Mouse (Mus musculus): ENCODE measurements around the gene Ube2b.

Gene Ube2b

DNA sequence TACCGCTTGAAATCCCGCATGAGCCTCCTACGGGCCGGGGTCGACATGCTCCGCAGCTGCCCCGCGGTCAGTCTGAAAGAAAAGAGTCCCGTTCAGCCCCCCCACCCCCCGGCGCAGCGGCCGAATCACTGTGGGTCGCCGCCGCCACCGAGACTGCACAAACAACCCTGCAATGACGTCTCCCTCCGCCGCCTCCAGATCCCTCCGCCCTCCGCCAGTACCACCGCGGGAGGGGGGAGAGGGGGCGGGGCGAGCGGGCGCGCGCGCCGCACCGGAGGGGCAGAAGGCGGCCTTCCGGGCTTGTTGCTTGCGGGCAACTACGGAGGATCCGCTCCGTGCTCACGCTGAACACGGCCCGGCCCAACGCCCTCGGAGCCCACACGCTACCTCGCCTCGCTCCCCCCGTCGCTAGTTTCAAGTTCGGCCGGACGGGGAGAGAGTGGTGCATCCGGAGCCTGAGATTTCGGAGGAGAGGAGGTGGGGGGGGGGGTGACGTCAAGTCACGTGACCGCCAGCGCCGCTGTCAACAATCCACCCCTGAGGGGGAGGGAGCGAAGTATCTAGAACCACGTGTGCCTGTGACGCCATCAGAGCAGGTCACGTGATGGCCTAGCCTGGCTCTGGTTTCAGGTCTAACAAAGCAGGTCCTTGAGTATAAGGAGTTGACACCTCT lies at the start of gene Ube2b:
Ube2b (minus strand) TSS at position 473 of the 673 bp plus-strand sequence.
- DNase-seq, result peak; percentile 99

DNA sequence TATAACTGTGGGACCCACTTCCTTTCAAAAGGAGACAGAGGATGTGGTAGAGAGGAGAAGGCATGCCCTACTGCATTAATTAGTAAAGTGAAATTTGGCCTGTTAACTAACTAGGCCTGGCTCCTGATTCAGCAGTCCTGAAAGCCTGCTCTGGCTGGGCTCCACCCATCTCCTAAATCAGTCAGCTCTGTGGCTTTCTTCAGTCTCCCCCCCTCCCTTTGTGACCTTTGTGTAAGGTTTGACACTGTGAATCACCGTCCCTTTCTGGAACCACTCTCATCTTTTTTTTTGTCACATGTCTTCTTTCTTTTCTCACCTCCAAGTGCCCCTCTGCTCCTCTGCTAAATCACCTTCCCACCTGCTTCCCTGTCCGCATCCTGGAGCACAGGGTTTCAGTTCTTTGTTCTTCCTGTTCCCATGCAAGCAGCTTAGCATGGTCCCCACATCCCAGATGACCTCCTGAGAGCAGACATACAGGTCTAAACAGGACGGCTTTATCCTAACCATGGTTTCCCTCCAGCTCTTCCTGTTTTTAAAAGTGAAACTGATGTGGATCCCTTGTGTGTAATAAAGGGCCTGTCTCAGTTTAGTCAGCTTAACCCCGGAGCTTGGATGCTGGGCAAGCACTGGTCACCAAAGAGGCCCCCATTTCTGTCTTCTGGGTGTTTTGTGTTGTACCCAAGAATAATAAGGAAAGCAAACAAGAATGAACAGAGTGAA lies 46.0 kb upstream of the Ube2b start:
- no peak for DNase-seq

- no peak for DNase-seq
Observed at GRCm38 (mm10) chr11:52044156-52044555, 43.6 kb upstream of the Ube2b start.

DNA sequence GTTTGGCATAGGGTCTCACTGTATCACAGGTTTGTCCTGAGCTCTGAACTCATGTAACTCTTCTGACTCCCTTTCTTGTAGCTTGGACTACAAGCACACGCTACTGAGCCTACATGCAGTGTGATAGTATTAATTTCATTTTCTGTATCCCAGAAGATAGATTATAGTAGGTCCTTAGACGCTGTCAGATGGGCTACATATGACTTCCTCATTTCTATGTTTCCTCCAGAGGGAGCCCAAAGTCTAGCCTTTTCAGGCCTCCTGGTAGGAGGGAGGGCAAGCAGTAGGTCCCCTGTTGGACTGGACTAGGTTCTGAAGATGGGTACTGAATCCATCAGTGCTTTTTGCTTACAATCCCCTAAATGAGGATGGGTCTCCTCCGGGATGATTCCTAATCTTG lies 42.7 kb upstream of the Ube2b start:
- no peak for DNase-seq

DNA sequence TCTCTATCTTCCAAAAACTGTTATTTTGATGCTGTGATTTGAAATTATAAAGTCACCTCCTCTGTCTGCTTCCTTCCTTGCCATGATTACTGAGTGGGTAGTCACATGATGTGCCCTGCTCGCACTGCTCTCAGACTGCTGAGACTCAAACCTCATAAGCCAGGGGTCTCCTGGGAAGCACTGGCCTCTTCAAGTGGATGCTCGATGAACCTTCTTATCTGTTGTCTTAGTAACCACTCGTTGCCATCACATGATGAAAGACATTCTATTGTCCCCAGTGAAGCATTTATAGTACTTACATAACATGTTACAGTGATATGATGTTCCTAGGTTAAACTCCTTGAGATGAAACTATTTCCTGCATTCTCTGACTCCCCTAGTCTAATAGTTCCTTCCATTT lies 37.1 kb upstream of the Ube2b start:
- DNase-seq, result peak; percentile 15

GRCm38 (mm10) chr11:52035905-52036304 lies 35.3 kb upstream of the Ube2b start:
- no peak for DNase-seq

GRCm38 (mm10) chr11:52033953-52034352 lies 33.4 kb upstream of the Ube2b start:
- DNase-seq, result no peak

DNA sequence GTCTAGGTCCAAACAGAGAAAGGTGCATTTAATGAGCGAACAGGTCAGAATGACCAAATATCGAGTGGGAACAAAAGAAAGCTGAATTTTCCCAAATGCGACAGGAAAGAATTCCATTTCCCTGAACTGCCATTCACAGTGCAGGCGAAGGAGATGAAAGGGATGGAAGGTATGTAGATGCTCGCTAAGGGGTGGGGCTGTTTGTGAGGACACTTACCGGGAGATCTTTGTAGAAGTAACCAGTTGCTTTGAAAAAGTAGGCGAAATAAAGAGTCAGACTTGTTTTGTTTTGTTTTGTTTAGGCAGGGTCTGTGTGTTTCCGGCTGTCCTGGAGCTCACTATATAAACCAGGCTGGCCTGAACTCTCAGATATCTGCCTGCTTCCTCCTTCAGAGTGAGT lies 31.8 kb upstream of the Ube2b start:
- DNase-seq, result no peak

GRCm38 (mm10) chr11:52018217-52018616 lies 17.7 kb upstream of the Ube2b start:
- DNase-seq, result no peak

DNA sequence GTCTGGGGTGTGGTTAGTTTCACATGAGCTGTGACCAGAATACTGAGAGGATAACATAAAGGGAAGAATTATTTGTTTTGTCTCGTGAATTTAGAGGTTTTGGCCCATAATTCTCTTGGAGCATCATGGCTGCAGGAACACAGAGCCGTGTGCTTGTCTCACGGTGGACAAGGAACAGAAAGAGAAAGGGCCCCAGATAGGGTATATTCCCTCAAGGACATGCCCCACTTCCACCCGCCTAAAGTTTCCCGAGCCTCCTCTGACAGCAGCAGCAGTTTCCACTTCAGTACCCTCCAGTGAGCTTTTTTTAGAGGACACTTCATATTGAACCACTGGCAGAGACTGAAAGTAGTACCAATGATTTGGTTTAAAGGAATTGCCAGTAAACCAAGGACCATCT lies 11.0 kb upstream of the Ube2b start:
- peak; percentile 19 for DNase-seq

DNA sequence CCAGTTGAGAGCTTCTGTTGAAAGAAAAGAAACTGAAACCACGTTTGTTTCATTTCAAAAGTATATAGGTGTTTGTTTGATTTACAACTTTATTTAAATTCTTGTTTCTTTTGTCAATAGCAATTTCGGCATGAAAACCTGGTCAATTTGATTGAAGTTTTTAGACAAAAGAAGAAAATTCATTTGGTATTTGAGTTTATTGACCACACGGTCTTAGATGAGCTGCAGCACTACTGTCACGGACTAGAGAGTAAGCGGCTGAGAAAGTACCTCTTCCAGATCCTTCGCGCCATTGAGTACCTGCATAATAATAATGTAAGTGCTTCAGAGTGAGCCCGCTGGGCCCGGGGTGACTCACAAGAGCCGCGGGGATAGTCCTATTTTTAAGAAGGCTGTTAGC lies 10.4 kb upstream of the Ube2b start:
- no peak for DNase-seq

- DNase-seq, result no peak
Observed at GRCm38 (mm10) chr11:52005586-52005985, 5.0 kb upstream of the Ube2b start.

GRCm38 (mm10) chr11:52003772-52004528 lies 3.4 kb upstream of the Ube2b start, which contains the start of gene Cdkl3:
Cdkl3 (plus strand) TSS chr11:52004221.
- peak; percentile 98 for DNase-seq

GRCm38 (mm10) chr11:52003505-52003771 lies 2.9 kb upstream of the Ube2b start:
- DNase-seq, result no peak

GRCm38 (mm10) chr11:52002842-52003504 lies 2.4 kb upstream of the Ube2b start:
- DNase-seq, result no peak

DNA sequence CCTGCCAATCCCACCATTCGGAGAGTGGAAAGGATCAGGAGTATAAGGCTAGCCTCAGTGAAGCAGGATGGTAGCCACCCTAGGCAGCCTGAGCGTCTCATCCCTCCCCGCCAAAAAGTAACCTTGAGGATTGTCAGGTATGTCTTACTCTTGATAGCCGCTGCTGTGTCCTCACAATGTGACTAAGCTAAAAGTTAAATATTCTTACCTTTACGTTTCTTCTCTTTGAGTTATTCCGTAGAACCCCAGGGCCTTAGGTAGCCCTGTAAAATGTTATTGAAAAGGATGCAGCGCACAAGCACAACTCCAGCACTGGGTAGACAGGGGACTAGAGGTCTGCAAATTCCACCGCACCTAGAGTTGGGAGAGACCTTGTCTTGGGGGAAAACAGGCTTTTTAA lies 1.3 kb upstream of the Ube2b start:
- DNase-seq, result no peak

- no peak for DNase-seq
Observed at GRCm38 (mm10) chr11:52001341-52001740, 779 bp upstream of the Ube2b start.

- no peak for DNase-seq
Observed at GRCm38 (mm10) chr11:51999611-52000289, 812 bp downstream of the Ube2b start.

GRCm38 (mm10) chr11:51971644-51972043 lies 28.9 kb downstream of the Ube2b start:
- DNase-seq, result no peak

DNA sequence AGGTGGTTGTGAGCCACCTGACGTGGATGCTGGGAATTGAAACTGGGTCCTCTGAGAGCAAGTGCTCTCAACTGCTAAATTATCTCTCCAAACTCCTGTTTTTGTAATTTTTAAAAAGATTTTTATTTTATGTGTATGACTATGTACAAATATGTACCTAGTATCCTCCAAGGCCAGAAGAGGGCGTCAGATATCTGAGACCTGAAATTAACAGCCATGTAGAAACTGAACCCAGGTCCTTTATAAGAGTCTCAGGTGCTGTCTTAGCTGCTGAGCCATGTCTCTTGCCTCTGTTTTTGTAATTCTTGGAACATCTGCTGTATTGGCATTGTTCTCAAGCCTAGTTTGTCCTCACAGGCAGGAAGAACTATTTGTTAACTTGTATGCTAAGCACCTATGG lies 31.1 kb downstream of the Ube2b start:
- no peak for DNase-seq

GRCm38 (mm10) chr11:51968896-51969295 lies 31.7 kb downstream of the Ube2b start:
- no peak for DNase-seq

- DNase-seq, result peak; percentile 97
Observed at GRCm38 (mm10) chr11:51967443-51968401, 32.8 kb downstream of the Ube2b start, which contains the start of gene Cdkn2aipnl. Cdkn2aipnl (plus strand) TSS chr11:51967661.
